Mouse (Mus musculus): ENCODE results near the gene Snrpg. TPM values are rescaled to one million over a fixed set of nuclear protein-coding genes. Genes with fewer than 3 reads are reported as not detected.

Gene Snrpg
- total and polyA plus RNA-seq, 2 experiments from 2014 or later: 101 to 308 TPM

DNA sequence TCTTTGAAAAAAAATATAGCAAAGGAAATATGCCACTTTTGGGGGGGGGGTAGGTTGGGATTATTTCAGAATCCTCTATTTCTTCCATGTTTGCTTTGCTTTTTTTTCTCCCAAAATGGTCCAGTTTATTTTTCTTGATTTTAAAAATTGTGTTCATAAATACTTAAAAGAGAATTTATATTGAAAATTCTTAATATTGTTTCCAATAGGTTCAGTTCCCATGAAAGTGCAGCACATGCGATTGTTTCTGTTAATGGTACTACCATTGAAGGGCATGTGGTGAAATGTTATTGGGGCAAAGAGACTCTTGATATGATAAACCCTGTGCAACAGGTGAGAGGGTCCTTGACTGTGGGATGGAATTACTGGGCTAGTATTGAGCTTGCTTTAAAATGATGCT lies 55.3 kb downstream of the Snrpg start, which contains the start of gene Gm44790:
Gene Gm44790 (plus strand): TSS at position 301 of the 400 bp plus-strand sequence.
- Histone ChIP-seq H3K4me2 (ENCODE audit: low read depth) (no peak within 1 kb of the TSS), H3K9me3 (ENCODE audit: low read length) (no peaks in the 10 kb centered on the region), H3K9ac (no peak within 1 kb of the TSS), H3K4me1 (ENCODE audit: insufficient read depth) (no peaks in the 10 kb centered on the region), H3K27me3 (ENCODE audit: insufficient read depth, low read length) (no peaks in the 10 kb centered on the region), H3K27ac (ENCODE audit: low read depth, low read length) (no peak within 1 kb of the TSS), H3K36me3 (ENCODE audit: insufficient read depth) (peaks cover 66% of the 10 kb centered on the region), H3K4me3 (ENCODE audit: low read depth, low read length) (no peak within 1 kb of the TSS)
- no peak for ATAC-seq
- DNase-seq: no peak
- WGBS: 96% methylated on average over 1 of the region's 1 CpGs
- no peak for TF ChIP-seq CTCF (IDR thresholded peaks at IDR 0.05; ENCODE audit: low read depth)

Other genes with a start within 250 kb of the Snrpg start
- 49.5 and 50.8 TPM in 2 replicates for gene Tgfa, start 176.1 kb upstream of the Snrpg start, total RNA-seq (2014; rRNA removed)
- 20.3 and 29.9 TPM in 2 replicates for gene Tgfa, start 176.1 kb upstream of the Snrpg start, polyA plus RNA-seq (2015; fragmentation: Nextera tagmentation; extraction: Ambion mirVana)
- gene Fam136a, start 5.7 kb upstream of the Snrpg start, total RNA-seq (2014; rRNA removed): 65.9 and 85.8 TPM in 2 replicates
- gene Fam136a, start 5.7 kb upstream of the Snrpg start, polyA plus RNA-seq (2015; fragmentation: Nextera tagmentation; extraction: Ambion mirVana): 75.1 and 75.2 TPM in 2 replicates
- gene Pcyox1, start 25.9 kb downstream of the Snrpg start, total RNA-seq (2014; rRNA removed): 105 and 113 TPM in 2 replicates
- gene Pcyox1, start 25.9 kb downstream of the Snrpg start, polyA plus RNA-seq (2015; fragmentation: Nextera tagmentation; extraction: Ambion mirVana): 90.1 and 99.2 TPM in 2 replicates
- 201 and 252 TPM in 2 replicates for gene Tia1, start 32.9 kb downstream of the Snrpg start, total RNA-seq (2014; rRNA removed)
- gene Tia1, start 32.9 kb downstream of the Snrpg start, polyA plus RNA-seq (2015; fragmentation: Nextera tagmentation; extraction: Ambion mirVana): 150 and 191 TPM in 2 replicates
- not detected in 2 replicates for gene Gm44790, start 55.4 kb downstream of the Snrpg start, total RNA-seq (2014; rRNA removed)
- 0.67 and 2.0 TPM in 2 replicates for gene Gm44790, start 55.4 kb downstream of the Snrpg start, polyA plus RNA-seq (2015; fragmentation: Nextera tagmentation; extraction: Ambion mirVana)
- gene C87436, start 67.1 kb downstream of the Snrpg start, total RNA-seq (2014; rRNA removed): 20.5 and 24.8 TPM in 2 replicates
- gene C87436, start 67.1 kb downstream of the Snrpg start, polyA plus RNA-seq (2015; fragmentation: Nextera tagmentation; extraction: Ambion mirVana): 19.6 and 21.9 TPM in 2 replicates
- 45.7 and 49.3 TPM in 2 replicates for gene Pcbp1, start 155.0 kb downstream of the Snrpg start, total RNA-seq (2014; rRNA removed)
- gene Pcbp1, start 155.0 kb downstream of the Snrpg start, polyA plus RNA-seq (2015; fragmentation: Nextera tagmentation; extraction: Ambion mirVana): 340 and 351 TPM in 2 replicates